Mouse (Mus musculus) forebrain, embryonic 15.5 days (tissue): ENCODE results near the gene Rln3. TPM values are rescaled to one million over a fixed set of nuclear protein-coding genes. Genes with fewer than 3 reads are reported as not detected.
A peak's percentile ranks its signal among the peaks of the same experiment; 100 is the strongest.

Source experiments
- ATAC-seq: fragments of 200-750 bp; cut with Nextera tagmentation; replicated peaks from 2 replicates; pipeline ENCODE4 v1.8.0; 2017; ENCODE audit warnings: mild to moderate bottlenecking, moderate TSS enrichment, moderate library complexity
- H3K27ac ChIP-seq: fragments of 300-500 bp; sonication (generic); replicated peaks from 2 replicates; pipeline ENCODE4 v1.5.1; 2015; ENCODE audit warnings: mild to moderate bottlenecking, inconsistent platforms
- H3K27me3 ChIP-seq: fragments of 300-500 bp; sonication (generic); 2 replicates; pipeline ENCODE4 v1.6.1; 2015; ENCODE audit warnings: inconsistent platforms
- H3K36me3 ChIP-seq: fragments of 300-500 bp; sonication (generic); 2 replicates; pipeline ENCODE4 v1.6.1; 2015; ENCODE audit warnings: mild to moderate bottlenecking, inconsistent platforms
- H3K4me1 ChIP-seq: fragments of 300-500 bp; sonication (generic); 2 replicates; pipeline ENCODE4 v1.6.1; 2015; ENCODE audit warnings: inconsistent platforms
- H3K4me2 ChIP-seq: fragments of 300-500 bp; sonication (generic); replicated peaks from 2 replicates; pipeline ENCODE4 v1.6.1; 2015; ENCODE audit warnings: mild to moderate bottlenecking, inconsistent platforms
- H3K4me3 ChIP-seq: fragments of 300-500 bp; sonication (generic); 2 replicates; pipeline ENCODE4 v1.5.1; 2015; ENCODE audit warnings: mild to moderate bottlenecking, inconsistent platforms
- H3K9ac ChIP-seq: fragments of 300-500 bp; sonication (generic); replicated peaks from 2 replicates; pipeline ENCODE4 v1.6.1; 2015; ENCODE audit warnings: mild to moderate bottlenecking, inconsistent platforms
- H3K9me3 ChIP-seq: fragments of 300-500 bp; sonication (generic); 2 replicates; pipeline ENCODE4 v1.6.1; 2016; ENCODE audit warnings: inconsistent platforms
- WGBS: fragments of 180-500 bp; shearing (Covaris S2); methylation state at CpG from one replicate; pipeline ENCODE4 v1.1.7; 2015; ENCODE audit warnings: mixed read lengths; 5-methylcytosine and 5-hydroxymethylcytosine counted together
- polyA plus RNA-seq: library from polyadenylated mRNA; unstranded; fragments of >200 nt; fragmentation: Nextera tagmentation; extraction: Ambion mirVana; gene quantifications from 2 replicates; pipeline ENCODE4 v1.2.1, GENCODE M21; 2015

The Rln3 gene
- polyA plus RNA-seq = not detected in 2 replicates

DNA sequence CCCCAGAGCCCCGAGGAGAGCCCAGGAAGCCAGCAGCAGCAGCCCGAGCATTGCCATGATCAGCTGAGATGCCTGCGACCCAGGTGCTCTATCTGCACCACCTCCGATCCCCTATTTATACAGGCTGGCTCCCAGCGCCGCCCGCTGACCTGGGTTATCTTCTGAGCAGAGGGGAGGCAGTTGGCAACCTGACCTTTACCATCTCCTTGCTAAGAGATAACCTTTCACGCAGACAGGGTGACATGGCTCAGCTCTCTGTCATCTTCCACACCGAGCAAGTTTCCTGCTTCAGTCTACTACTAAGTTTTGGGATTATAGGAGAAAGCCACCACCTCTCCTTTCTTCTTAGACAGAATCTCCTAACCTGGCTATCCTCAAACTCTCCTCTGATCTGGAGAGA, at the start of gene Rln3:
Rln3 (minus strand) TSS at position 101 of the 400 bp plus-strand sequence.
- no peaks in the 10 kb centered on the region for H3K36me3 ChIP-seq
- peaks cover 50% of the 10 kb centered on the region for H3K27me3 ChIP-seq
- 12% methylated on average over 9 of the region's 9 CpGs for WGBS
- H3K4me2 ChIP-seq = no peak within 1 kb of the TSS
- H3K9me3 ChIP-seq = no peaks in the 10 kb centered on the region
- H3K9ac ChIP-seq = no peak within 1 kb of the TSS
- no peak within 1 kb of the TSS for H3K4me3 ChIP-seq
- ATAC-seq = no peak
- H3K27ac ChIP-seq = no peak within 1 kb of the TSS
- H3K4me1 ChIP-seq = peaks cover 17% of the 10 kb centered on the region

DNA sequence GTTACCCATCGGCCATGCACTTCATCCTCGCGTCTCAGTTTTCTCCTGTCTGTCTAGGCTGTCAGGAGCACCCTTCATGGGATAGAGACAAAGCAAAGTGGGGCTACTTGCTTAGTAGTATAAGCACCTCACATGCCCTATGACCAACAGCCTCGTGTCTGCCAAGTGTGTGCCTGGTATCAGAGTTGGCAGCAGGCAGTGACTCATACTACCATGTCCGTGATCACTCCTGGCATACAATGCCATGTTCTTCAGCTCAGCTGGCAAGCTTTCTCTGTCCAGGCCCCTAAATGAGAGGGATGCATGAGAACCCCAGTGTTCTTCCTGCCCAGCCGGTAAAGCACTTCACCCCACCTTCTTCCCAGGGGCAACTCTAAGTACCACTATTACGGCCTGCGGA, 45.8 kb upstream of the Rln3 start:
- Histone ChIP-seq H3K27me3 (no peaks in the 10 kb centered on the region), H3K27ac (no peak overlapping the region), H3K4me3 (no peak overlapping the region), H3K9me3 (no peaks in the 10 kb centered on the region), H3K4me1 (no peaks in the 10 kb centered on the region), H3K36me3 (peaks cover 72% of the 10 kb centered on the region), H3K4me2 (no peak overlapping the region), H3K9ac (no peak overlapping the region)
- 90% methylated on average over 8 of the region's 8 CpGs for WGBS
- ATAC-seq = no peak

DNA sequence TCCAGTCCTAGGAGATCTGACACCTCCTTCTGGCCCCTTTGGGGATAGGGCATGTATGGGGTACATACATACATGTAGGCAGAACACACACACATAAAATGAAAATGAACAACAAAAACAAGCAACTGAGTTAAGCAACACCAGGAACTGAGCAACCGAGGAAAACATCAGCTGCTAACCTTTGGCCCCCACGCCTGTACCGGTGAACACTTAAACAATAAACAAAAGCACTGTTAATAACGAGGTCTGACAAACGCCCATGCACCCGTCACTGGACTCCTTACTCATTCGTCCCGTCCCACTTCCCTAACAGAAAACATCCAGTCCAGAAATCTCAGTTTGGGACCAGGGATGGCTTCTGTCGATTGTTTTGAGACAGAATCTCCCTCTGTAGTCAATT, 44.5 kb upstream of the Rln3 start:
- no peak overlapping the region for H3K4me3 ChIP-seq
- no peak overlapping the region for H3K4me2 ChIP-seq
- no peaks in the 10 kb centered on the region for H3K4me1 ChIP-seq
- H3K27ac ChIP-seq = no peak overlapping the region
- WGBS = 64% methylated on average over 9 of the region's 9 CpGs
- H3K36me3 ChIP-seq = peaks cover 66% of the 10 kb centered on the region
- H3K9ac ChIP-seq = no peak overlapping the region
- no peaks in the 10 kb centered on the region for H3K9me3 ChIP-seq
- no peaks in the 10 kb centered on the region for H3K27me3 ChIP-seq
- ATAC-seq = no peak

DNA sequence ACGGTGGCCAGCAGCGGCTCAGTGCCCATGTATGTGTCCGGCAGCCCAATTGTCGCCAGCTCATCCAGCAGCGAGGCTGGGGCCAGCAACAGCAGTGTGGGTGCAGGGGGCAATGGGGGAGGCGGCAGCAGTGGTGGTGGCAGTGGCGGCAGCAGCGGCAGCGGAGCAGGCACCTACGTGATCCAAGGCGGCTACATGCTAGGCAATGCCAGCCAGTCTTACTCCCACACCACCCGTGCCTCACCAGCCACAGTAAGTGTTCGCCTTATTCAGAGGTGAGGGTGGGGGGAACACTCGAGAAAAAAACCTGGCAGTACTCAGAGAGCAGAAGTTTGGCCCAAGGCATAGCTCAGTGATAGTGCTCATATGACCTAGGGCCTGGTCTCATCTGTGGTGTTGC, 43.0 kb upstream of the Rln3 start:
- no peak for ATAC-seq
- no peak overlapping the region for H3K4me3 ChIP-seq
- no peak overlapping the region for H3K4me2 ChIP-seq
- H3K9me3 ChIP-seq = no peaks in the 10 kb centered on the region
- H3K27ac ChIP-seq = no peak overlapping the region
- no peak overlapping the region for H3K9ac ChIP-seq
- peaks cover 66% of the 10 kb centered on the region for H3K36me3 ChIP-seq
- 96% methylated on average over 14 of the region's 14 CpGs for WGBS
- H3K4me1 ChIP-seq = no peaks in the 10 kb centered on the region
- H3K27me3 ChIP-seq = no peaks in the 10 kb centered on the region

DNA sequence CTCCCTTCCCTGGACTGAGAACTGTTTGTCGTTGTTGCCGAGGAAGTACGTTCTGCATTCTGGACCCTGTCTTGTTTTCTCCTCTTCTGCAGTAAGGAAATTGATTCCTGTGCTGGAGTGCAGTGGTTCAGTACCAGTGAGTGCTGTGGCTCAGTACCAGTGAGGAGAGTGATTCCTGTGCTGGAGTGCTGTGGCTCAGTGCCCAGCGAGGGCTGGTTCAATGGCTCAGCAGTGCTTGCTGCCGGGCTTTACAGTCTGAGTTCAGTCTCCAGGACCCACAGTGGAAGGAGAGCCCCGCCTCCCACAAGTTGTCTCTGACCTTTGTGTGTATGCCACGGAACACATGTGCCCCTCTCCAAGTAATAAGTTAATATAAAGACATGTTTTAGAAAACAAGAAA, 42.4 kb upstream of the Rln3 start:
- Histone ChIP-seq H3K27ac (no peak overlapping the region), H3K27me3 (no peaks in the 10 kb centered on the region), H3K36me3 (peaks cover 66% of the 10 kb centered on the region), H3K9ac (no peak overlapping the region), H3K4me1 (no peaks in the 10 kb centered on the region), H3K4me3 (no peak overlapping the region), H3K9me3 (no peaks in the 10 kb centered on the region), H3K4me2 (no peak overlapping the region)
- 85% methylated on average over 7 of the region's 7 CpGs for WGBS
- no peak for ATAC-seq

DNA sequence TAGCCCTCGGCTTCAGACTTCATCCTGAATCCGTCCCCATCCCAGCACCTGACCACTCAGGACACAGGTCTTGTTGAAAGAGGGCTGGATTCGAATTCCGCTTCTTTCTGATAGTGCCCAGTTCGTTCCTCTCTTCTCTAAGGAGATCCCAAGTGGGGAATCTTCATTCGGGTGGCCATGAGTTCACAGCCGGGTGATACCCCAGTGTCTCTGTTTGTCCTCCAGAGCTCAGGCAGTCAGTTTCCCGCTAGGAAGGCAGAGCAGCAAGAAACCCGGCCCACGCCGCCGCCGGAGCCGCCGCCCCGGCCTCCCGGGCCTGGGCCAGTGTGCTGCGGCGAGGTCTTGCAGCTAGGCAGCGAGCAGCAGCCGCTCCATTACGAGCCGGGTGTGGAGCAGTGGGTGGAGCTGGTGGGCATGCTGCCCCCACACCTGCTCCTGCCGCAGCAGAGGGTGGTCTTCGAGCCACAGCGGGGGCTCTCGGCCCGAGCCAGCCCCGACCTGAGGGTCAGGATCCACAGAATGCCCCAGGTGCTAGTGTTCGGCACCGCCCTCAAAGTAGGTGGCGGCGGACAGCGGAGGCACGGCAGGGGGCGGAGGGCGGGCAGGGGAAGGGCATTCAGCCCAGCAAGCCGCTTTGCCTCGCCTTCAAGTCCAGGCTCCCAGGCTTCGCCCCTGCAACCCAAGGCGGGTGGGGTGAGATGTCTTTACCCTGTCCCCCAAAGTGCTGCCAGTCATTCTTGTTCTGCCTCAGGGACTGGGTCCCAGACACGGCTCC, 39.7 kb upstream of the Rln3 start:
- no peak for ATAC-seq
- no peak overlapping the region for H3K27ac ChIP-seq
- peaks cover 56% of the 10 kb centered on the region for H3K36me3 ChIP-seq
- no peaks in the 10 kb centered on the region for H3K4me1 ChIP-seq
- WGBS = 33% methylated on average over 41 of the region's 42 CpGs
- no peaks in the 10 kb centered on the region for H3K27me3 ChIP-seq
- H3K9me3 ChIP-seq = no peaks in the 10 kb centered on the region
- H3K9ac ChIP-seq = 0 out of 2 replicates have a peak overlapping the region, but pooled peaks have one; percentile 7
- no peak overlapping the region for H3K4me2 ChIP-seq
- no peak overlapping the region for H3K4me3 ChIP-seq

DNA sequence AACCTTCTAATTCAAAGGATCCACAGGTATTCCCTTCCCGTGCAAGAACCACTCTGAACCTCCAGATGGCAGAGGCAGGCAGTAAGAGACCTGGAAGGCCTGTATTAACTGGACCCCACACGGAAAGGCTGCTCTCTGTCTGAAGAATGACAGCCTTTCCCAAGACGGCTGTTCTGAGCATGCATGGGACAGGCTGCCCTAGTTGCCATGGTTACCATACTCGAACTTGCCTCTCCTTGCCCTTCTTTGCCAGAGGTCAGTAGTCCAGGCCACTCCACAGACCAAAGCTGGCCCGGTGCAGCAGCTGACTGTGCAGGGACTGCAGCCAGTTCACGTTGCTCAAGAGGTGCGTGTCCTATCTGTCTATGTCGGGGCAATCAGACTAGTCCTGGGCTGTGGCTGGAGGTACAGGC, 39.0 kb upstream of the Rln3 start:
- Histone ChIP-seq H3K36me3 (peaks cover 52% of the 10 kb centered on the region), H3K4me1 (no peaks in the 10 kb centered on the region), H3K9ac (no peak overlapping the region), H3K27me3 (no peaks in the 10 kb centered on the region), H3K4me3 (no peak overlapping the region), H3K27ac (no peak overlapping the region), H3K4me2 (no peak overlapping the region), H3K9me3 (no peaks in the 10 kb centered on the region)
- ATAC-seq = no peak
- 33% methylated on average over 8 of the region's 8 CpGs for WGBS

DNA sequence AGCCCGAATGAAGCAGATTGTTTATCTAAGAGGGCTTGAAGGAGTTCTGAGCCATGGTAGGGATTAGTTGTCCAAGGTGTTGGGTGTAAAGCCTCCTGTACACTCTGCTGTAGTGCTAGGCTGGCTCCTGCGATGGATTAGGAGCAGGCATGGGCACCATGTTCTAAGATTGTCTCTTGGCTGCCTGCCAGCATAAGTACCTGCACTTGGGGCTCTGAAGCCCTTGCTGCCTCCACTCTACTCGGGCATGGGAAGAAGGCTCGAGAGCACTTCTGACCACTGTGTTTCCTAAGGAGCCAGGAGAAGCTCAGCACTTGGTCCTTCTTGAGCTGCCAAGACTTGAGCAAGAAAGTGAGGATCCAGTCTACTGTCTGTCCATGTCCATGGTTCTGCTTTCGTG, 34.4 kb upstream of the Rln3 start:
- no peaks in the 10 kb centered on the region for H3K27me3 ChIP-seq
- H3K36me3 ChIP-seq = peaks cover 39% of the 10 kb centered on the region
- 85% methylated on average over 5 of the region's 5 CpGs for WGBS
- no peak overlapping the region for H3K4me2 ChIP-seq
- no peaks in the 10 kb centered on the region for H3K9me3 ChIP-seq
- no peaks in the 10 kb centered on the region for H3K4me1 ChIP-seq
- H3K27ac ChIP-seq = no peak overlapping the region
- no peak overlapping the region for H3K4me3 ChIP-seq
- H3K9ac ChIP-seq = no peak overlapping the region
- ATAC-seq = no peak

DNA sequence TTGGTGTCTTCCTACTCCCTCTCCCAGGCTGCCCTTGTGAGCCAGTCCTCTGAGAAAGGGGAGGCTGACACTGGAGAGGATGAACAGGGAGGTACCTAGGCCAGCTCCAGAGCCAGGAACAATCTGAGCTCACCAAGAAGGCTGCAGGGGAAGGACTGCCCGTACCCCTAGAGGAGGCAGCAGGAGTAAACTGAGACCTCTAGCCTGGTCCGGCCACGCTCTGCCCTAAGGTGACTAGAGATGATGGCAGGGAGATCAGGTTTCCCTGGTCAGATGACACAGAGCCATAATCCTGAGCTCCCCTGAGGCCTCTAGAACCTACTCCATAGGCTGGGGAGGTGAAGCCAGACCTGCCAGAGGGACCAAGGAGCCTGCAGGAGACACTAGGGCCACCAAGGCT, 32.0 kb upstream of the Rln3 start:
- Histone ChIP-seq H3K4me1 (peaks cover 17% of the 10 kb centered on the region), H3K4me2 (no peak overlapping the region), H3K27ac (no peak overlapping the region), H3K4me3 (no peak overlapping the region), H3K27me3 (no peaks in the 10 kb centered on the region), H3K9me3 (no peaks in the 10 kb centered on the region), H3K9ac (no peak overlapping the region), H3K36me3 (peaks cover 16% of the 10 kb centered on the region)
- ATAC-seq = no peak
- 86% methylated on average over 3 of the region's 3 CpGs for WGBS

DNA sequence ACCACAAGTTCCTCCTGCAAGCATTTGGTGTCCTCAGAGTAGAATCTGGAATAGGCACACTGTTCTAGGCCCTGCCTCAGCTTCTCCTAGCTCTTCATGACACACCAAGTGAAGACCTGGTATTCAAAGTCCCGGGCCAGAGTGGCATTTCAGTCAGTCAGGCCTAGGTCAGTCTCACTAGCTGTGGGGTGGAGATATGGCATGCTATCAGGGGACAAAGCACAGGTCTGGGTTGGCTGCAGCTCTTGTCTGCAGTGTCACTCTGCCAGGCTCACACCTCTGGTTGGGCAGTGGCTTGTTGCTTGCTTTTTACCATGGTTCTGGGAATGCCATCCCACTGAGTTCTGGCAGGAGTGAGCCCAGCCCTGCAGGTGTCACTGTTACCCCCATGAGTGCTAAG, 31.6 kb upstream of the Rln3 start:
- Histone ChIP-seq H3K4me3 (no peak overlapping the region), H3K27ac (no peak overlapping the region), H3K9ac (no peak overlapping the region), H3K36me3 (peaks cover 16% of the 10 kb centered on the region), H3K4me1 (peaks cover 17% of the 10 kb centered on the region), H3K4me2 (no peak overlapping the region), H3K9me3 (no peaks in the 10 kb centered on the region), H3K27me3 (no peaks in the 10 kb centered on the region)
- ATAC-seq = no peak
- WGBS = 77% methylated on average over 1 of the region's 1 CpGs

DNA sequence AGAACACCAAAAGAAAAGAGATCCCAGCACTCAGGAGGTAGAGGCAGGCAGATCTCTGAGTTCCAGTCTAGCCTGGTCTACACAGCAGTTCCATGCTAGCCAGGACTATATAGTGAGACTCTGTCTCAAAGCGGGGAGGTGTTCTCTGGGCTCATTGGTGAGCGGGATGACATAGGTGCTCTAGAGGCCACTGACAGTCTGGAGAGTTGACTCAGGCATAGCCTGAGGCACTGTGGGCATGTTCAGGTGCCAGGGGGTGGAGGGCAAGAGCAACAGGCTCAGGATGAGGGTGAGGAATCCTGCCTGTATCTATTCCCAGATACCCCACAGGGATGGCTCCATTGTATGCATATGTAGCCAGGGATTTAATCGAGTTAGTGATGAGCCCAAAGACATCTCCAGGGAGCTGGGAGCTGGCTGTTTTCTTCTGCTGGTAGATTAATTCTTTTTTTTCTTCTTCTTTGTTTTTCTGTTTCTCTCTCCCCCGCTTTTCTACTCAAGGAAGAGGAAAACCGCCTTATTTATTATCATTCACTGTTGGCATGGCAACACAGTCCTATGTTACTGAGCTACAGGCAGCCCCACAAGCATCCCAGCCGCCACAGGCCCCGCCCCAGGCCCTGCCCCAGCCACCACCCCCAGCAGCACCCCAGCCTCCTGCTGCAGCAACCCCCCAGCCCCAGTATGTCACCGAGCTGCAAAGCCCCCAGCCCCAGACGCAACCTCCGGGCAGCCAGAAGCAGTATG, 28.6 kb upstream of the Rln3 start:
- Histone ChIP-seq H3K9ac (no peak overlapping the region), H3K4me1 (peaks cover 43% of the 10 kb centered on the region), H3K4me3 (no peak overlapping the region), H3K9me3 (no peaks in the 10 kb centered on the region), H3K36me3 (peaks cover 7% of the 10 kb centered on the region), H3K4me2 (no peak overlapping the region; the same call in 1 of the 2 replicates), H3K27ac (peak overlapping the region; percentile 65), H3K27me3 (no peaks in the 10 kb centered on the region)
- 0 out of 2 replicates have a peak, but pooled peaks have one; percentile 36 for ATAC-seq
- 39% methylated on average over 10 of the region's 10 CpGs for WGBS

DNA sequence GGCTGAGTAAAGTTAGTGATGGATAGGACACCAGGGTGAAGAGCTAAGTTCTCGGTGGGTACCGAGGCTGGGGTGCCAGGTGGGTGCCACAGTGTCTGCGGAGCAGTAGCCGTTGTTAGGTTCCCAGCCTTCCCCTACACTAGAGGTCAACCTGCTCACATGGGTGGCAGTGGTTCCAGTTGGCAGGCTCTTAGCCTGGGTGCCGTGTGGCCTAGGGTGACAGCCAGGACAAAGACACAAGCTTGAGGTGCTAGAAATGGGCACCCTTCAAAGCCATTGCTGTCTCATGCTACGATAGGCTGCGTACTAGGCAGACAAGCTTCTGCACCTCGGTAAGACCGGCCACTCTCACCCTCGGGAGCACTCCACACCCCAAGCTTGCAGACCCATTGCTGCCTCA, 27.5 kb upstream of the Rln3 start:
- H3K27me3 ChIP-seq = no peaks in the 10 kb centered on the region
- no peak overlapping the region for H3K4me2 ChIP-seq
- H3K4me3 ChIP-seq = no peak overlapping the region
- H3K36me3 ChIP-seq = peaks cover 7% of the 10 kb centered on the region
- no peaks in the 10 kb centered on the region for H3K9me3 ChIP-seq
- 85% methylated on average over 10 of the region's 10 CpGs for WGBS
- H3K4me1 ChIP-seq = peaks cover 53% of the 10 kb centered on the region
- no peak for ATAC-seq
- no peak overlapping the region for H3K9ac ChIP-seq
- peak overlapping the region; percentile 65; the same call in 1 of the 2 replicates for H3K27ac ChIP-seq
